Mouse (Mus musculus): ENCODE results near the gene Agap1. TPM values are rescaled to one million over a fixed set of nuclear protein-coding genes. Genes with fewer than 3 reads are reported as not detected.

The Agap1 gene
- total and polyA plus RNA-seq, 2 experiments from 2014 or later = 45.9 to 175 TPM

DNA sequence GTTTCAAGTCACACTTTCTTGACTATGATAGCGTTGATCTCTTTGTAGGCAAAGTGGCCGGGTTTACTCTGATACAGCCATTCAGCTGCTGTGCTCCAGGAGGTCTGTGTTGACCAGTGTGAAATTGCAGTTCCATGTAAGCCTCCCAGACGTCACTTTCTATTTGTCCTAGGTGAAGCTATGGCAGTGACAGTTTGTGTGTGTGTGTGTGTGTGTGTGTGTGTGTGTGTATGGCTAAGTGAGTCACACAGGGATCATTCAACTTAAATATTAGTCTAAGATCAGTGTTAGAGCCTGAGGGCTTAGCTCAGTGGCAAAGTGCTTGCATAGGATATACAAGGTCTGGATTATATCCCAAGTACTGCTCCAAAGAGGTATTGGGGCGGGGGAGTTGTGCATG, 138.6 kb downstream of the Agap1 start:
- Histone ChIP-seq H3K27ac (ENCODE audit: low read depth, low read length) (no peak overlapping the region), H3K4me3 (ENCODE audit: low read depth, low read length) (no peak overlapping the region), H3K4me1 (ENCODE audit: insufficient read depth, low read length) (peaks cover 4% of the 10 kb centered on the region; the same call in 1 of the 2 replicates), H3K4me2 (ENCODE audit: low read depth, low read length, poor library complexity, severe bottlenecking) (no peak overlapping the region), H3K9me3 (ENCODE audit: low read length) (no peaks in the 10 kb centered on the region), H3K9ac (replicated peaks; ENCODE audit: low read length, poor library complexity, severe bottlenecking) (no peak overlapping the region), H3K36me3 (ENCODE audit: insufficient read depth, low read length) (no peaks in the 10 kb centered on the region), H3K27me3 (ENCODE audit: insufficient read depth, low read length) (no peaks in the 10 kb centered on the region)
- TF ChIP-seq CTCF (IDR thresholded peaks at IDR 0.05) = no peak
- DNase-seq (ENCODE audit: low spot score) = no peak
- 69% methylated on average over 4 of the region's 4 CpGs for WGBS
- no peak for ATAC-seq (ENCODE audit: low FRiP score)

DNA sequence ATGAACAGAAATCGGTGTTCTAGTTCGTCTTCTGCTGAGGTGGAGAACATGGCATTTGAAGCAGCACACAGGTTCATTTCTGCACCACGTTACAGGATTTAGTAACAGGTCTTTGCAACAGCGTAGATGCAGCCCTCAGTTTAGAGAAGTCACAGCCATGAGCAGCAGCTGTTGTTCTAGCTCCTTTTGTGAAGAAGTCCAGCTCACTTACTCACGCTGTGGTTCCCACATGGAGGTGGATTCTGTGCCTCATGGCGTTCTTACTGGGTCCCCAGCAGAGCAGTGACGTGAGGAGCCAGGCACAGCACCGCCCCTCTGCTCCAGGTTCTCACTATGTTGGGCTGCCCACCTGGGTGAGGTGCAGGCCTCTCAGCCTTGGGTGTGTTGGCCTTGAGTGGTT, 140.4 kb downstream of the Agap1 start:
- H3K27me3 ChIP-seq (ENCODE audit: insufficient read depth, low read length) = no peaks in the 10 kb centered on the region
- H3K4me2 ChIP-seq (ENCODE audit: low read depth, low read length, poor library complexity, severe bottlenecking) = no peak overlapping the region
- no peak for DNase-seq (ENCODE audit: low spot score)
- H3K4me1 ChIP-seq (ENCODE audit: insufficient read depth, low read length) = peaks cover 13% of the 10 kb centered on the region
- TF ChIP-seq CTCF (IDR thresholded peaks at IDR 0.05) = no peak
- H3K9me3 ChIP-seq (ENCODE audit: low read length) = no peaks in the 10 kb centered on the region
- H3K9ac ChIP-seq (replicated peaks; ENCODE audit: low read length, poor library complexity, severe bottlenecking) = no peak overlapping the region
- 89% methylated on average over 8 of the region's 8 CpGs for WGBS
- H3K36me3 ChIP-seq (ENCODE audit: insufficient read depth, low read length) = no peaks in the 10 kb centered on the region
- no peak for ATAC-seq (ENCODE audit: low FRiP score)
- H3K27ac ChIP-seq (ENCODE audit: low read depth, low read length) = no peak overlapping the region
- no peak overlapping the region for H3K4me3 ChIP-seq (ENCODE audit: low read depth, low read length)

DNA sequence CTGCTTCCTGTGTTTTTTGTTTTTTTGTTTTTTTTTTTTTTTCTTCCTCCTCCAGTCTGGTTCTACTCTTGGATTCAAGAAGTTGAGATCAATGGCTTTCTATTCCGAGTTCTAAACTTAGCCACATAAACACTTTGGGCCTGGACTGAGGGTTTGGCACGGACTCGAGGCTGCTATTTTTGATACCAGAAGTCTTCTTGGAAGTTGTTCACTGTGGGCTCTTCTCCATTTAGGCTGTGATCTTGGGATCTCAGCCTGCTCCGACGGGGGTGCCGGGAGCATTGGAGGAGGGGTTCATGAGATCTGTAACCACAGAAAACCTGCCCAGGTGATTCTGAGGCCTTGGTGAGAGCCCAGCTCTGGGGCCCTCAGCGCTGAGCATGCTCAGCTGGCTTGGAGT, 140.8 kb downstream of the Agap1 start:
- no peak for DNase-seq (ENCODE audit: low spot score)
- no peak for ATAC-seq (ENCODE audit: low FRiP score)
- no peak overlapping the region for H3K4me2 ChIP-seq (ENCODE audit: low read depth, low read length, poor library complexity, severe bottlenecking)
- H3K9ac ChIP-seq (replicated peaks; ENCODE audit: low read length, poor library complexity, severe bottlenecking) = no peak overlapping the region
- H3K36me3 ChIP-seq (ENCODE audit: insufficient read depth, low read length) = no peaks in the 10 kb centered on the region
- no peaks in the 10 kb centered on the region for H3K9me3 ChIP-seq (ENCODE audit: low read length)
- H3K27ac ChIP-seq (ENCODE audit: low read depth, low read length) = no peak overlapping the region
- WGBS = 86% methylated on average over 7 of the region's 7 CpGs
- peaks cover 17% of the 10 kb centered on the region for H3K4me1 ChIP-seq (ENCODE audit: insufficient read depth, low read length)
- no peak overlapping the region for H3K4me3 ChIP-seq (ENCODE audit: low read depth, low read length)
- no peak for TF ChIP-seq CTCF (IDR thresholded peaks at IDR 0.05)
- H3K27me3 ChIP-seq (ENCODE audit: insufficient read depth, low read length) = no peaks in the 10 kb centered on the region

DNA sequence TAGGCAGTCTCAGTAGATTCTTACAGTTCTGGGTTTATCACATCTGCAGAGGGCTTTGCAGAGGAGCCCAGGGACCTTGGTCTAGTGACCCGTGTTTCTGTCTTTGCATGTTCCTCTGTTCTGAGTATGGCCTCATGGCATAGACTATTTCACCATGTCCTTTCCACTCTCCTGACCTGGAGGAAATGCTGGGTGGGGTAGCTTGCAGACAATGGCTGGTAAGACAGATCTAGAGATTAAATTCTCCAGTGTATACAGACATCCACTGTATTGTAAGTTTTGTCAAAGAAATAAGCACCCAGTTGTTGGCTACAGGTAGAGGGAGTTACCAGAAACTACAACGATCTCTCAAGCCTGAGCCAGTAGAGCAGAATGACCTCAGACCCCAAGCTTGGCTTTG, 141.6 kb downstream of the Agap1 start:
- no peaks in the 10 kb centered on the region for H3K36me3 ChIP-seq (ENCODE audit: insufficient read depth, low read length)
- 93% methylated on average over 2 of the region's 2 CpGs for WGBS

DNA sequence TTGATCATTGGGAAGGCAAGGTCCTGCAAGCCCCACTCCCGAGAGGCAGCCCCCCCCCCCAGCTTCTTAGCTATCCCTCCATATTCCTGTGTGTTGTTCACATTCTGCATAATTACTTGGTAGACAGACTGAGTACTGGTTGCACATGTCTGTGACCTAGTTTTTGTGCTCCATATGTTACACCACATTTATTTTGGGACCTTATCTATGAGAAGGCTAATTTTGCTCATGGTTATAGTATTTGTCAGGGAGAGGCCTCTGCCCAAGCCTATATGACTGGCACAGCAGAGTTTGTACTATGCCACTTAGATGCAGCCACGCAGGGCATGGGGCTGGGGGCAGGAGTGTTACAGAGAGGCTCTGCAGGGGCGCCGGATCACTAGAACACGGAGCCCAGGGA, 144.3 kb downstream of the Agap1 start:
- ATAC-seq (ENCODE audit: low FRiP score) (no peak), DNase-seq (ENCODE audit: low spot score) (no peak)
- no peak overlapping the region for H3K27ac ChIP-seq (ENCODE audit: low read depth, low read length)
- H3K9ac ChIP-seq (replicated peaks; ENCODE audit: low read length, poor library complexity, severe bottlenecking) = no peak overlapping the region
- H3K4me2 ChIP-seq (ENCODE audit: low read depth, low read length, poor library complexity, severe bottlenecking) = no peak overlapping the region
- H3K4me1 ChIP-seq (ENCODE audit: insufficient read depth, low read length) = peaks cover 33% of the 10 kb centered on the region
- H3K9me3 ChIP-seq (ENCODE audit: low read length) = no peaks in the 10 kb centered on the region
- WGBS = 83% methylated on average over 5 of the region's 5 CpGs
- H3K4me3 ChIP-seq (ENCODE audit: low read depth, low read length) = no peak overlapping the region
- no peak for TF ChIP-seq CTCF (IDR thresholded peaks at IDR 0.05)
- H3K27me3 ChIP-seq (ENCODE audit: insufficient read depth, low read length) = no peaks in the 10 kb centered on the region
- H3K36me3 ChIP-seq (ENCODE audit: insufficient read depth, low read length) = no peaks in the 10 kb centered on the region

More for the DNA sequence above, 141.6 kb downstream of the Agap1 start:
- no peak overlapping the region for H3K4me2 ChIP-seq (ENCODE audit: low read depth, low read length, poor library complexity, severe bottlenecking)
- no peaks in the 10 kb centered on the region for H3K27me3 ChIP-seq (ENCODE audit: insufficient read depth, low read length)
- no peak for DNase-seq (ENCODE audit: low spot score)
- no peak overlapping the region for H3K27ac ChIP-seq (ENCODE audit: low read depth, low read length)
- no peak for TF ChIP-seq CTCF (IDR thresholded peaks at IDR 0.05)
- H3K9me3 ChIP-seq (ENCODE audit: low read length) = no peaks in the 10 kb centered on the region
- no peak overlapping the region for H3K9ac ChIP-seq (replicated peaks; ENCODE audit: low read length, poor library complexity, severe bottlenecking)
- no peak for ATAC-seq (ENCODE audit: low FRiP score)
- peaks cover 24% of the 10 kb centered on the region for H3K4me1 ChIP-seq (ENCODE audit: insufficient read depth, low read length)
- H3K4me3 ChIP-seq (ENCODE audit: low read depth, low read length) = no peak overlapping the region

DNA sequence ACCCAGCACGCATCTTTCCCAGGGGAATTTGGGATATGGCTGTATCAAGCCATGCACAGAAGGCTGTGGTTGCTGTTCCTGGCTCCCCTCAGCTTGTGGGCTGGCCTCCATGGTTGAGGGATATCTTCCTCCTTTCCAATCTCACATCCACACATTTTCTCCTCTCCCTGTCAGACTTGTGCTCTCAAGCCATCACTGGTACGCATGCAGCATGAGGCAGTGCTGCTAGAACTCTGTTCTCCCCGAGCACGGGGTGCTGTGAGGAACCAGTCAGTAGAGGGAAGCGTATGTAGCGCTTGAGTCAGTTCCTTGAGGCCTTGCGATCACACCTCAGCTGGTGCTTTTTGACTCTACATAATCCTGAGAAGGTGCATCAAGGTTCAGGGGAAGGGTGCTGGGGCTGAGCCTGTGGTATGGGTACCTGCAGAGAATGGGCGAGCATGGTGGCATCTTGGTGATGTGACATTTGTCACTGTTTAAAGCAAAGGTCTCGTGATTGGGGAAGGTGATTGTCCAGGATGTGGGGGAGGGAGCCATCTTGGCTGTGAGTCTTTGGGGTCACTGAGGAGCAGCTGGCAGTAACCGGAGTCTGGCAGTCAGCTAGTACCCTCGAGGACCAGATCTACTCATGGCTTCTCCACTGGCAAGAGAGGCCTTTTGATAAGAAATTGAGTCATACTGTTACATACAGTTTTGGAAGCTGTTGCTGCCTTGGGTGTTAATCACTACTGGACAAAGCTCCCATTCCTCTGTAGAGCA, 145.6 kb downstream of the Agap1 start:
- Histone ChIP-seq H3K9ac (replicated peaks; ENCODE audit: low read length, poor library complexity, severe bottlenecking) (0 out of 2 replicates have a peak overlapping the region, but pooled peaks have one; percentile 13), H3K9me3 (ENCODE audit: low read length) (no peaks in the 10 kb centered on the region), H3K27me3 (ENCODE audit: insufficient read depth, low read length) (no peaks in the 10 kb centered on the region), H3K27ac (ENCODE audit: low read depth, low read length) (peak overlapping the region; percentile 67), H3K4me2 (ENCODE audit: low read depth, low read length, poor library complexity, severe bottlenecking) (no peak overlapping the region), H3K4me3 (ENCODE audit: low read depth, low read length) (no peak overlapping the region), H3K36me3 (ENCODE audit: insufficient read depth, low read length) (no peaks in the 10 kb centered on the region), H3K4me1 (ENCODE audit: insufficient read depth, low read length) (peaks cover 29% of the 10 kb centered on the region)
- no peak for DNase-seq (ENCODE audit: low spot score)
- 75% methylated on average over 11 of the region's 11 CpGs for WGBS
- TF ChIP-seq CTCF (IDR thresholded peaks at IDR 0.05) = no peak
- ATAC-seq (ENCODE audit: low FRiP score) = no peak
